Mouse (Mus musculus): ENCODE measurements around the gene Sp110. TPM values are rescaled to one million over a fixed set of nuclear protein-coding genes. Genes with fewer than 3 reads are reported as not detected.
"Not testable (repeated sequence)": the region's sequence is repeated elsewhere in the genome, so short reads cannot be mapped to it uniquely, and the experiment has no call there.

Sp110 gene
- polyA plus RNA-seq (2015; fragmentation: Nextera tagmentation; extraction: Ambion mirVana) = 1.9 and 2.0 TPM in 2 replicates

GRCm38 (mm10) chr1:85598271-85599012 is at the start of gene Sp110:
TSS of gene Sp110 (minus strand) at chr1:85598817.
- ATAC-seq (ENCODE audit: low FRiP score, low TSS enrichment); H3K27me3 ChIP-seq (ENCODE audit: control insufficient read depth, insufficient read depth, low read length); DNase-seq (ENCODE audit: low spot score); H3K27ac ChIP-seq (replicated peaks); H3K9me3 ChIP-seq (ENCODE audit: control insufficient read depth, low read length); H3K4me2 ChIP-seq (replicated peaks; ENCODE audit: low read depth); H3K4me3 ChIP-seq (ENCODE audit: low read depth, low read length); H3K36me3 ChIP-seq (ENCODE audit: control insufficient read depth, insufficient read depth, low read length); H3K9ac ChIP-seq (ENCODE audit: low read length); H3K4me1 ChIP-seq (replicated peaks; ENCODE audit: control insufficient read depth, insufficient read depth): not testable (repeated sequence)
- WGBS = 70% methylated on average over 16 of the region's 17 CpGs

GRCm38 (mm10) chr1:85638144-85638543 is 39.5 kb upstream of the Sp110 start:
- H3K27ac ChIP-seq (replicated peaks); H3K4me3 ChIP-seq (ENCODE audit: low read depth, low read length); DNase-seq (ENCODE audit: low spot score); H3K36me3 ChIP-seq (ENCODE audit: control insufficient read depth, insufficient read depth, low read length); ATAC-seq (ENCODE audit: low FRiP score, low TSS enrichment); H3K9me3 ChIP-seq (ENCODE audit: control insufficient read depth, low read length); H3K4me1 ChIP-seq (replicated peaks; ENCODE audit: control insufficient read depth, insufficient read depth); H3K27me3 ChIP-seq (ENCODE audit: control insufficient read depth, insufficient read depth, low read length); H3K4me2 ChIP-seq (replicated peaks; ENCODE audit: low read depth); H3K9ac ChIP-seq (ENCODE audit: low read length): not testable (repeated sequence)
- WGBS = 81% methylated on average over 4 of the region's 4 CpGs

- not testable (repeated sequence) for H3K4me1 ChIP-seq (replicated peaks; ENCODE audit: control insufficient read depth, insufficient read depth); H3K4me2 ChIP-seq (replicated peaks; ENCODE audit: low read depth); ATAC-seq (ENCODE audit: low FRiP score, low TSS enrichment); H3K36me3 ChIP-seq (ENCODE audit: control insufficient read depth, insufficient read depth, low read length); H3K9me3 ChIP-seq (ENCODE audit: control insufficient read depth, low read length); H3K9ac ChIP-seq (ENCODE audit: low read length); H3K4me3 ChIP-seq (ENCODE audit: low read depth, low read length); H3K27ac ChIP-seq (replicated peaks); H3K27me3 ChIP-seq (ENCODE audit: control insufficient read depth, insufficient read depth, low read length); DNase-seq (ENCODE audit: low spot score)
- 60% methylated on average over 3 of the region's 3 CpGs for WGBS
These were observed 38.3 kb upstream of the Sp110 start for GRCm38 (mm10) chr1:85636936-85637335.

- 38% methylated on average over 1 of the region's 1 CpGs for WGBS
- H3K4me1 ChIP-seq (replicated peaks; ENCODE audit: control insufficient read depth, insufficient read depth); H3K9ac ChIP-seq (ENCODE audit: low read length); H3K36me3 ChIP-seq (ENCODE audit: control insufficient read depth, insufficient read depth, low read length); ATAC-seq (ENCODE audit: low FRiP score, low TSS enrichment); H3K4me3 ChIP-seq (ENCODE audit: low read depth, low read length); DNase-seq (ENCODE audit: low spot score); H3K27me3 ChIP-seq (ENCODE audit: control insufficient read depth, insufficient read depth, low read length); H3K4me2 ChIP-seq (replicated peaks; ENCODE audit: low read depth); H3K27ac ChIP-seq (replicated peaks); H3K9me3 ChIP-seq (ENCODE audit: control insufficient read depth, low read length): not testable (repeated sequence)
These were observed 20.1 kb upstream of the Sp110 start for GRCm38 (mm10) chr1:85618689-85619088.

- H3K4me1 ChIP-seq (replicated peaks; ENCODE audit: control insufficient read depth, insufficient read depth); H3K27me3 ChIP-seq (ENCODE audit: control insufficient read depth, insufficient read depth, low read length); ATAC-seq (ENCODE audit: low FRiP score, low TSS enrichment); H3K4me2 ChIP-seq (replicated peaks; ENCODE audit: low read depth); DNase-seq (ENCODE audit: low spot score); H3K9ac ChIP-seq (ENCODE audit: low read length); H3K27ac ChIP-seq (replicated peaks); H3K9me3 ChIP-seq (ENCODE audit: control insufficient read depth, low read length); H3K36me3 ChIP-seq (ENCODE audit: control insufficient read depth, insufficient read depth, low read length); H3K4me3 ChIP-seq (ENCODE audit: low read depth, low read length): not testable (repeated sequence)
- WGBS = 63% methylated on average over 4 of the region's 5 CpGs
These were observed 18.5 kb upstream of the Sp110 start for GRCm38 (mm10) chr1:85617161-85617560.

- H3K9me3 ChIP-seq (ENCODE audit: control insufficient read depth, low read length); H3K4me2 ChIP-seq (replicated peaks; ENCODE audit: low read depth); H3K27ac ChIP-seq (replicated peaks); H3K36me3 ChIP-seq (ENCODE audit: control insufficient read depth, insufficient read depth, low read length); H3K4me1 ChIP-seq (replicated peaks; ENCODE audit: control insufficient read depth, insufficient read depth); ATAC-seq (ENCODE audit: low FRiP score, low TSS enrichment); H3K27me3 ChIP-seq (ENCODE audit: control insufficient read depth, insufficient read depth, low read length); DNase-seq (ENCODE audit: low spot score); H3K4me3 ChIP-seq (ENCODE audit: low read depth, low read length); H3K9ac ChIP-seq (ENCODE audit: low read length): not testable (repeated sequence)
- whole genome bisulfite sequencing = 45% methylated on average over 3 of the region's 3 CpGs
These were observed 17.2 kb upstream of the Sp110 start for GRCm38 (mm10) chr1:85615819-85616218.

GRCm38 (mm10) chr1:85615096-85615495 is 16.5 kb upstream of the Sp110 start:
- not testable (repeated sequence) for H3K9me3 ChIP-seq (ENCODE audit: control insufficient read depth, low read length); H3K4me1 ChIP-seq (replicated peaks; ENCODE audit: control insufficient read depth, insufficient read depth); H3K36me3 ChIP-seq (ENCODE audit: control insufficient read depth, insufficient read depth, low read length); H3K4me2 ChIP-seq (replicated peaks; ENCODE audit: low read depth); DNase-seq (ENCODE audit: low spot score); H3K9ac ChIP-seq (ENCODE audit: low read length); H3K27me3 ChIP-seq (ENCODE audit: control insufficient read depth, insufficient read depth, low read length); ATAC-seq (ENCODE audit: low FRiP score, low TSS enrichment); H3K4me3 ChIP-seq (ENCODE audit: low read depth, low read length); H3K27ac ChIP-seq (replicated peaks)
- WGBS = 85% methylated on average over 3 of the region's 3 CpGs

GRCm38 (mm10) chr1:85610581-85610980 is 12.0 kb upstream of the Sp110 start:
- H3K27ac ChIP-seq (replicated peaks); H3K4me2 ChIP-seq (replicated peaks; ENCODE audit: low read depth); H3K9ac ChIP-seq (ENCODE audit: low read length); ATAC-seq (ENCODE audit: low FRiP score, low TSS enrichment); H3K4me3 ChIP-seq (ENCODE audit: low read depth, low read length); DNase-seq (ENCODE audit: low spot score); H3K27me3 ChIP-seq (ENCODE audit: control insufficient read depth, insufficient read depth, low read length); H3K36me3 ChIP-seq (ENCODE audit: control insufficient read depth, insufficient read depth, low read length); H3K4me1 ChIP-seq (replicated peaks; ENCODE audit: control insufficient read depth, insufficient read depth); H3K9me3 ChIP-seq (ENCODE audit: control insufficient read depth, low read length): not testable (repeated sequence)
- WGBS = no CpG with 5 or more reads among the region's 4 CpGs

GRCm38 (mm10) chr1:85608361-85608760 is 9.7 kb upstream of the Sp110 start:
- not testable (repeated sequence) for DNase-seq (ENCODE audit: low spot score); H3K4me3 ChIP-seq (ENCODE audit: low read depth, low read length); H3K9ac ChIP-seq (ENCODE audit: low read length); H3K4me2 ChIP-seq (replicated peaks; ENCODE audit: low read depth); H3K36me3 ChIP-seq (ENCODE audit: control insufficient read depth, insufficient read depth, low read length); H3K27me3 ChIP-seq (ENCODE audit: control insufficient read depth, insufficient read depth, low read length); ATAC-seq (ENCODE audit: low FRiP score, low TSS enrichment); H3K27ac ChIP-seq (replicated peaks); H3K4me1 ChIP-seq (replicated peaks; ENCODE audit: control insufficient read depth, insufficient read depth); H3K9me3 ChIP-seq (ENCODE audit: control insufficient read depth, low read length)
- WGBS = 80% methylated on average over 3 of the region's 4 CpGs

Measured in stomach, postnatal 0 days (tissue).